Mouse (Mus musculus): ENCODE measurements around the gene Gm11733. TPM values are rescaled to one million over a fixed set of nuclear protein-coding genes. Genes with fewer than 3 reads are reported as not detected.

Gm11733 gene
- total RNA-seq, 2 experiments from 2014 or later = not detected

GRCm38 (mm10) chr11:117468585-117469363 lies 15.4 kb upstream of the Gm11733 start:
- no peak for TF ChIP-seq CTCF (IDR thresholded peaks at IDR 0.05)
- Histone ChIP-seq H3K27ac (no peak overlapping the region), H3K4me3 (no peak overlapping the region)
- DNase-seq = no peak
- intact Hi-C loops (cut with DNase I) = no loop called here

- Histone ChIP-seq H3K4me3 (no peak overlapping the region), H3K27ac (no peak overlapping the region)
- DNase-seq = no peak
- no peak for TF ChIP-seq CTCF (IDR thresholded peaks at IDR 0.05)
- intact Hi-C loops (cut with DNase I) = no loop called here
These were observed 14.4 kb upstream of the Gm11733 start for GRCm38 (mm10) chr11:117469724-117470123.

- Histone ChIP-seq H3K27ac (no peak overlapping the region), H3K4me3 (no peak overlapping the region)
- no peak for DNase-seq
- no peak for TF ChIP-seq CTCF (IDR thresholded peaks at IDR 0.05)
- intact Hi-C loops (cut with DNase I) = no loop called here
These were observed 13.5 kb upstream of the Gm11733 start for GRCm38 (mm10) chr11:117470586-117471195.

GRCm38 (mm10) chr11:117471625-117472283 lies 12.4 kb upstream of the Gm11733 start:
- no peak overlapping the region for H3K4me3 ChIP-seq
- no peak for TF ChIP-seq CTCF (IDR thresholded peaks at IDR 0.05)
- intact Hi-C loops (cut with DNase I) = no loop called here
- no peak overlapping the region for H3K27ac ChIP-seq
- no peak for DNase-seq

- DNase-seq = no peak
- TF ChIP-seq CTCF (IDR thresholded peaks at IDR 0.05) = no peak
- intact Hi-C loops (cut with DNase I) = no loop called here
- H3K27ac ChIP-seq = no peak overlapping the region
- no peak overlapping the region for H3K4me3 ChIP-seq
These were observed 11.3 kb upstream of the Gm11733 start for GRCm38 (mm10) chr11:117472885-117473284.

- no peak for TF ChIP-seq CTCF (IDR thresholded peaks at IDR 0.05)
- Histone ChIP-seq H3K4me3 (no peak overlapping the region), H3K27ac (no peak overlapping the region)
- no peak for DNase-seq
- intact Hi-C loops (cut with DNase I) = no loop called here
These were observed 9.0 kb upstream of the Gm11733 start for GRCm38 (mm10) chr11:117475204-117475603.

- peak; percentile 68 for DNase-seq
- peak overlapping the region; percentile 71 for H3K27ac ChIP-seq
- intact Hi-C loops (cut with DNase I) = no loop called here
- H3K4me3 ChIP-seq = peak overlapping the region; percentile 43
- no peak for TF ChIP-seq CTCF (IDR thresholded peaks at IDR 0.05)
These were observed 8.5 kb upstream of the Gm11733 start for GRCm38 (mm10) chr11:117475669-117476068.

GRCm38 (mm10) chr11:117476554-117477107 lies 7.5 kb upstream of the Gm11733 start:
- H3K4me3 ChIP-seq = no peak overlapping the region
- no peak for TF ChIP-seq CTCF (IDR thresholded peaks at IDR 0.05)
- no peak for DNase-seq
- H3K27ac ChIP-seq = no peak overlapping the region
- intact Hi-C loops (cut with DNase I) = no loop called here

- Histone ChIP-seq H3K4me3 (no peak overlapping the region), H3K27ac (peak overlapping the region; percentile 77)
- intact Hi-C loops (cut with DNase I) = no loop called here
- TF ChIP-seq CTCF (IDR thresholded peaks at IDR 0.05) = no peak
- DNase-seq = peak; percentile 64
These were observed 5.7 kb upstream of the Gm11733 start for GRCm38 (mm10) chr11:117478271-117479006.

- peak overlapping the region; percentile 77 for H3K27ac ChIP-seq
- intact Hi-C loops (cut with DNase I) = no loop called here
- H3K4me3 ChIP-seq = peak overlapping the region; percentile 28
- no peak for TF ChIP-seq CTCF (IDR thresholded peaks at IDR 0.05)
- peak; percentile 77 for DNase-seq
These were observed 5.0 kb upstream of the Gm11733 start for GRCm38 (mm10) chr11:117479007-117479719.

GRCm38 (mm10) chr11:117479746-117480145 lies 4.4 kb upstream of the Gm11733 start:
- Histone ChIP-seq H3K4me3 (peak overlapping the region; percentile 28), H3K27ac (peak overlapping the region; percentile 77)
- peak; percentile 47 for DNase-seq
- intact Hi-C loops (cut with DNase I) = no loop called here
- no peak for TF ChIP-seq CTCF (IDR thresholded peaks at IDR 0.05)

- H3K27ac ChIP-seq = peak overlapping the region; percentile 79
- no peak for TF ChIP-seq CTCF (IDR thresholded peaks at IDR 0.05)
- intact Hi-C loops (cut with DNase I) = no loop called here
- DNase-seq = no peak
- H3K4me3 ChIP-seq = peak overlapping the region; percentile 65
These were observed 1.9 kb upstream of the Gm11733 start for GRCm38 (mm10) chr11:117482300-117482676.

All from gastrocnemius, adult 2 months (tissue).